Mouse (Mus musculus) natural killer cell, adult 2 months (primary cell): ENCODE measurements at regions not wholly inside any gene's neighbourhood (a gene's known extent, or its start where the extent isn't known, plus 50 kb on each side); places are given as distances from the start of the nearest gene placed in this dataset.

Experiments used
- DNase-seq, 2 experiments: peaks; one replicate each; pipeline ENCODE4 v3.0.0; 2022; ENCODE audit warnings: low spot score in 2 of 2

DNA sequence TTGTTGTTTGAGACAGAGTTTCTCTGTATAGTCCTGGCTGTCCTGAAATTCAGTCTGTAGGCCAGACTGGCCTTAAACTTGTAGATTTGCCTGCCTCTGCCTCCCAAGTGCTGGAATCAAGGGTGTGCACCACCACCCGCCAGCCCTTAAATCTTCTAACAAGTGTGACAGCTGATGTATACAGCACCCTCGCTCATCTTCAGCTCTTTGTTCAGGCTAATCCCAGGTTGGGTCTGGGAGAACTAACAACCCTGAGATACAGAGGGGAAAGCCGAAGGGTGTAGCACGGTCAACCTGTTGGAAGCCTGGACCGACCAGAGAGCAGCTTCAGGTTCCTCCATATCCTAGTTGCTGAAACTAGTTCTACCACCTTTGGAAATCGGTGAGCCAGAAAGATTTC, 99.0 kb downstream of the Tmem30b start:
- no peak for DNase-seq

DNA sequence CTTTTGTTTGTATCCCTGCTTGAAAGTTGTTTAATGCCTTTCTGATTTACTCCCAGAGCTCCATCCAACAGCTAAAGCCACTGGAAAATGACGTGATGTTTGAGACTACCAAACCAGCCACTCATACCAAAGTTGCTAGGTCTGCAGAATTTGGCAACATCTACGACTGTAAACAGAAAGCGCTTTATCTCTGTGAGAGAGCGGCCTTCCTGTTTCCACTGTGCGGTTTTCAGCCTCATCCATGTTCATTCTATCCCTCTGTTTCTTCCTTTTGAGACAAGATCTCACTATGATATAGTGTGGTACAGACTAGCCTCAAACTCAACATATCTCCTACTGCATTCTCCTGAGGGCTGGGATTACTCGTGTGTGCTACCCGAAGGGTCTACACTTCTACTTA, 100.0 kb downstream of the Tmem30b start:
- DNase-seq, result no peak

DNA sequence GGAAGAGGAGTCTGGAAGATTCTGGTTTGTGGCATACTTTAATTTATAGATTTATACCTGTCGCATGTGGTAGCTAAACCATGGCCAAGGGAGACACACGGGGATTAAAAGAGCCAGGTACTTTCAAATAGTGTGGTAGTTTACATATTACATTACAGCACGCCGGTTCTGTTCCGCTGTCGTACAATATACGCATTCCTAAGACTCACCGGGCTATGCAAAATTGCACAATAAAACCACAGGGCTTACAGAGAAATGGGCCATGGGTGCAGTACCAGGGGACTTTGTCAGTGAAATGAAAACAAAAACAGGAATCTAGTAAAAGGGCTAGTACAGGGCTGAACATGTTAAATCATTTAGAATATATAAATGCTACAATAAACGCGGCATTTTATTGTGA, 100.6 kb downstream of the Tmem30b start:
- no peak for DNase-seq

GRCm38 (mm10) chr12:73445128-73445527, 101.1 kb downstream of the Tmem30b start:
- no peak for DNase-seq

- DNase-seq, result no peak
These were observed 104.9 kb downstream of the Tmem30b start for GRCm38 (mm10) chr12:73441326-73441725.

- DNase-seq, result no peak
These were observed 111.5 kb downstream of the Tmem30b start for GRCm38 (mm10) chr12:73434684-73435083.

DNA sequence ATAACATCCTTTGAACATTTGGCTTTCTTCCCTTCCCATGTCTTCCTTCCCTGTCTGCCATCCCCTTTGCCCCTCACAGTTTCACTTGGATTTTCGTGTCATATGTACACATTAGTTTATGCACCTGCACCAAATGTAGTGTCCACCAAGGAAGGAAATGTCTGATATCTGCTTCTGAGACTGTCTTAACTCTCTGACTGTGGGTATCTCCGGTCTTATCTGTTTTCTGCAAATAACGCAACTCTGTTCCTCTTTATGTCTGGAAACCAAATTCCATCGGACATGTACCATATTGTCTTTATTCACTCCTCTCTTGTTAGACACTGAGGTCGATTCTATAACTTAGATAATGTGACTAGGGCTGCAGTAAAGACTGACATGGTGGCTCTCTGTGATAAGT, 113.6 kb downstream of the Tmem30b start:
- no peak for DNase-seq

DNA sequence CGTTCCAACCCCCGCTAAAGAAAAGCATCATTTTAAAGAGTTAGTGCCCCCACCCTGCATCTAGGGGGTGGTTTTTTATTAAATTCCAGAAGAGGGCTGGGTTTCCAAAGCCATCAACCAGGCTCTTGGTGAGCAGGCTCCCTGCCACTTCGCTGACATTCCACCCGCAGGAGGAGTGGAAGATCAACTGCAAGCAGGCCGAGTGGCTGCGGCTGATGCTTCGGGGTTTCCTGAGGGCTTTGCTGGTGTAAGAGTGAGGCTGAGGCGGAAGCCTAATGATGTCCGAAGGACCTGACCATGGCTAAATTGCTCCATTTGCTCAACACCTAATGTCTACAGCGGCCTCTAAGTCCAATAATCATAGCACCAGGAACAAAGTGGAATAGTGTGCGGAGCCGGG, 118.0 kb downstream of the Tmem30b start:
- no peak for DNase-seq

DNA sequence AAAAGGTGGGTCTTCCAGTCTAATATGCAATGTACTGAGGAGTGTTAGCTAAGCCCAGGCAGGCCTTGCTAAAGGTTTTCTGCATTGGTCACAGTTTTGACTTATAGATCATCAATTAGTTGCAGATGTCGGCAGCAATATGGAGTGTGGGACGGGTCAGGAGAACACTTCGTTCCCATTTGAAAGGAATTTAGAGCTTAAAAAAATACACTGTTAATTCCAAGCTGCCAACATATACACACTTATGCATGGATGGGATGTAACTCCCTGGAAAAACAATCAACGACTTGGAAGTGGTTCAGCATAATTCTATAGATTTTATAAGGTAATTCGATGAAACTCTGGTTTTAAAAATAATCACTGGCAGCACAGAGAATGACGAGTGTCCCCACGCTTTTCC, 121.4 kb downstream of the Tmem30b start:
- DNase-seq, result no peak

DNA sequence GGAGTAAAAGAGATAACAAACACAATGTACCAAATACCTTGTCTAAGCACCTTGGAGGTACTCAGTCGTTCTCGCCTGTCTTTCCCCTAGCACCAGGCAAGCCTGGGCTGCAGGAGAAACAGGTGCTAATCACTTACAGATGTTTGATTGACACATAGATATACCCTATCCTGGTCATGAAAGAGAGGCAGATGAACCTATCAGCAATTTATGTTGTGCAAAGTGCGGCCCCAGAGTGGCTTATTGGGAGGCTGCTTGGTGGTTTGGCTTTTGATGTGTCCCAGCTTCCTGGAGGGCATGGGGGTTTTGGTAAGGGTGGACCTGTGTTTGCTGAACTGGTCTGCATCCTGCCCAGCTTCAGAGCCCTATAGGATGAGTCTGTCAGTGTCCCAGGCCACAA, 129.1 kb downstream of the Tmem30b start:
- no peak for DNase-seq

DNA sequence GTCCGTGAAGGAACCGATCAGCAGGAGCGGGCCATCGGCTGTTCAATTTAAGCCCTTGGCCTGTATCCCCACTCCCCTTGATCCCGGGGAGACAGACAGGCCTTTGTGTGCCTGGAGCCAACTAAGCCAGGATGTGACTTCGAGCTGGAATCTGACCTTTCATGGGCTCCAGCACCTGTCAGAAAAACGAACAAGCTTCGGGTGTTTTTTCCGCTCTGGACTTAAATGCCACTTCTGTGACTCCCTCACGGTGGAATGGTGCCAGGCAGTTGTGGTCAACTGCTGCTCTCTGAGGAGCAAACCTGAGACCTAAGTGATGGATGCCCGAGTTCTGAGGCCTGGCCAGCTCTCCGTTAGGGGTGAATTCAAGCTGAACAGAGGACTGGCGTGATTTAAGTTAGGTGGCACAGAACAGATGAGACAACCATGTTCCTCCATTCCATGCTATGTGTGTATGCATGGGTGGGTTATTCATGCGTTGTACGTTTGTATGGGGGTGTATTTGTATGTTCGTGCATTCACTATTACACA, 129.8 kb downstream of the Tmem30b start:
- DNase-seq, result no peak

- DNase-seq, result no peak
These were observed 129.3 kb downstream of the Slc38a6 start for GRCm38 (mm10) chr12:73415856-73416366.

GRCm38 (mm10) chr12:73413439-73414196, 127.0 kb downstream of the Slc38a6 start:
- no peak for DNase-seq

DNA sequence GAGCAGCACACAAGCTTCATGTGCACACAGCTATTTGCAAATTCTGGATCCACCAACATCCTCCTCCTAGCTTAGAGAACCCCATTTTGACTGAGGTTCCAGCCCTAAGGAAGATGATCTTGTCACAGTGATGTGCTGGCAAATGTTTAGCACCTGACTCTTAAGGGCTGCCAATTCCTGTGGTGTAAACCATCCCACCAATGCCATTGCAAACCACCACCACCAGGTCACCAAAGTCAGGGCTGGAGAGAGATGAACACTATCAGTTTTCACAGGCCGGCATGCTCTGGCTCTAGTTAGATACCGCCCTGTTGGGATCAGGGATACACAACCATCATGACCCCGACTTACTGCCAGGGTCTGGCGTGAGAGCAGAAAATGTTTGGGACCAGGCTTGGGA, 125.9 kb downstream of the Slc38a6 start:
- no peak for DNase-seq

DNA sequence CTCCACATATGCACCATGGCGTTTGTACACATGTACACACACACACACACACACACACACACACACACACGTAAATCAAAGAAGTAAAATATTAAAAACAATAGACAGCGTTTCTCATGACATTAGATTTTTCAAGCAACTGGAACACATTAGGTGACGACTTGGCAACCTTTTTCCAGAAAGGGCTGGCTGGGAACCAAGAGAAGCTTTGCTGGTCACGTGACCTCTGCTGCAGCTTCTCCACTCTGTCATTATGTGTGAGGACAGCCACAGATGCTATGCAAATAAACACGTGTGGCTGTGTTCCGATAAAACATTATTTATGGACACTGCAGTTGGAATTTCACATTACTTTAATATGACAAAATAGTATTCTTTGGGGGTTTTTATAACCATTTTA, 124.3 kb downstream of the Slc38a6 start:
- DNase-seq, result no peak

DNA sequence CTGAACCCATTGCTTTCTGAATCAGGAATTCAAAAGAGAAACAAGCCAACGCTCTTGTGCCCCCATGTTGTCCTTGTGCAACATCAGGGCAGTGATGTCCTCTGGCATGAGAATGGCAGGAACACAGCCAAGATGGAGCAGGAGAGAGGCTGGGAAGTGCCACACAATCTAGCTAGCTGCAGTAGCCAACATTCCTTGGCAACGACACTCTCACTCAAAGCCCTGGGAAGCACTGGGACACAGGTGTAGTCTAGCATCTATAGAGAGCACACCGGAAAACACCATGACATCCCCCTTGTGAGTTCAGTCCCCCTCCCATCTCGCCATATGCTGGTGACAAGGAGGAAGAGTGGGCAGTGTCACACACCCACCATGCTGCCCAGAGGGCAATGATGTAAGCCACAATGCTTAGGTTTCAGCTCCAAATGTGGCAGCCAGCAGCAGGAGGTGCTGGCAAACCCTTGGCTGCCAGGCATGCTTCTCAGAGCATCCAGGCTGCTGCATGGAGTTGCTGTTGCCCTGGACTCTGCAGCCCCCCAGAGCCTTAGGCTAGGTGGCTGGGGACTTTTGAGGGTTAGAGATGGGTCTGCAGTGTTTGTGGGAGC, 123.0 kb downstream of the Slc38a6 start:
- no peak for DNase-seq

DNA sequence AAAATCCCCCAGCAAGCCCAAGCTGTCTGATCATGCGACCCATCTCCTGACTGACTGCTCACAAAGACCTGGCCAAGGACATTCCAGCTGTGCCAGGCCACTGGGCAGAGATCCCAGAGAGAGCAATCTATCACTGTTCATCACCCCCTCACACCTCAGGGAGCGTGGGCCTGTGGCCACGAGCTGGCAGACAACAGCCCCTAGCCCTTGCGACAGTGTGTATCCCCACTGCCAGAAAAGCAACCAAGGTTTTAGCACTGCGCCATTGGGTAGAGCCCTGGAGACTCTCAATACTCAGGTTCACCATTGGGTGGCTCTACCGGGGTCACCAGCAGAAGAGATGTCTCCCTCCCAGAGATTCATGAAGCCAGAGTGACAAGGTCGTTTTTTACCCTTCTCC, 122.0 kb downstream of the Slc38a6 start:
- DNase-seq, result no peak

DNA sequence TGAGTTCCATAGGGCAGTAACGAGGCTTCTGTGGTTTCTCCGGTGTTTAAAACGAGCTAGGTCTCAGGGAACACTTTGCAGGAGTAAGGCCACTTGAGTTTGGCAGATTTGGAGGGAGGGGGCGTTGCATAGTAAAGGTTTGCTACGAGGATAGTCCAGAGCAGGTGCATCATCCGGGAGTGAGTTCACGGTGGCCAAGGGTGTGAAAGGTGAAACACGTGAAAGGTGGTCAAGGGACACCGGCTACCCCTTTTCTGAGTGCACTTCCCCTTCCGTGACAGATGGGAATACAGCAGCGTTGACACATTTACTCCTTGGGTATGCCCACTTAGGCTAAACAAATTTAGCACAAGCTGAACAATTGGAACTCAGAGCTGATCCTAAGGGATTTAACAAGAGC, 121.6 kb downstream of the Slc38a6 start:
- DNase-seq, result no peak

GRCm38 (mm10) chr12:73406556-73407087, 120.0 kb downstream of the Slc38a6 start:
- no peak for DNase-seq

DNA sequence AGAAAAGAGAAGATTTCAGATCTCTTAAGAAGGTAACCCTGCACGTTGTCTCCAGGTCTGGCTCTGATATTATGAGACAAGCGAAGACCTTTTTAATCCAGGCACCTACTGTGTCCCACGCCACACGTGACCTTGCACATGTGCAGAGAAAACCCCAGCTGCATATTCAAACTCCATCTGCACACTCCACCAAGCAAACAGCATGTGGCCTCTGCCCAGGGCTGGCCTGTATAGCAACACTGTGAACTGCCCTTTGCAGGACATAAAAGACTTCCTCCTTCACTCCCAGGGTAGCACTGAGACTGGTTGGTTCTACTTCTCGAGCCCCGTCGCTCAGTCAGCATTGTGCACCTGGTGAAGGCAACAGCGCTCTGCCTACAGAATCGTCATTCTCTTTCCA, 119.0 kb downstream of the Slc38a6 start:
- no peak for DNase-seq

DNA sequence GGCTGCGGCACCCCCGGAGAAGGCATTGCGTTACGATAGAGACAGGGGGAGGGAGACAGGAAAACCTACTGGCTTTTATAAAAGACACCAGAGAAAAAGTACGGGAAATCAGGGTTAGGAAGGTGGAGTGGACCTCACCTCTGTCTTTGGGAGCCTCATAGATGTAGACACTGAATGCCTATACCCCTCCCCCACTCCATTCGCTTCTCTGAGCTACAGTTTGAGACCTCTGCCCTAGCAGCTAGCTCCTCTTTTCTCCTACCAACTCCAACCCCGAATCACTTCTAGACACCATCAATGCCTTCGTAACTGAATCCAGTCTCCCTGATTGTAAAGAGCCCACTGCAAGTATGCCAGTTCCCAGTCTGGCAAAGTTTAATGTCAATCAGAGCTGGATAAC, 118.5 kb downstream of the Slc38a6 start:
- DNase-seq, result no peak

DNA sequence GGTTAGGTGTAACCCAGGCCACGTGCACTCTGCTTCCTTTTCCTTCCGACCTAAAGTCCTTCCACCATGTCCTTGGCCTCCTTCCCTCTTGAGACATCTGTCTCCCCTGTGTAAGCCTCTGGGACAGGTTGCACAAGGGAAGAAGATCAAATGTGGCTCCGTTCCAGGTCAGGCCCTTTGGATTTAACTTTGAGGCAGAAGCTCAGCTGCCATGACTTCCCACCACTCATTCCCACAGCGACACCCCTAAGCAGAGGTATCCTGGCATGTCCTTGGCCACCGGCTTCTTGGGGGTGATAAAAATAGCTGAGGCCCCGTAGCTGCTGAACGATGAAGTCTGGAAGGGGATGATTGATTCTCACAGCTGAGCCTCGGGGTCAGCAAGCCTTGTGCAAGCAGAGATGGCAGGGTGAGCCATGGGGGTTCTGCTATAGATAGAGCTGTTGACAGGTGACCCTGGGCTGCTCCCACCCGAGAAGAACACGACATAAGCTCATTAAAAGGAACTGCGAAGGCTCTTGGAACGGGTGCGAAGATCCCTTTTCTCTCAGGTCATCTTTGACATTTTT, 117.4 kb downstream of the Slc38a6 start:
- no peak for DNase-seq
